Mouse (Mus musculus) kidney, adult 9 months (tissue): ENCODE measurements around the gene Cfap61.

Source experiments
- DNase-seq: peaks from one replicate; pipeline ENCODE4 v3.0.0; 2022

Gene Cfap61

DNA sequence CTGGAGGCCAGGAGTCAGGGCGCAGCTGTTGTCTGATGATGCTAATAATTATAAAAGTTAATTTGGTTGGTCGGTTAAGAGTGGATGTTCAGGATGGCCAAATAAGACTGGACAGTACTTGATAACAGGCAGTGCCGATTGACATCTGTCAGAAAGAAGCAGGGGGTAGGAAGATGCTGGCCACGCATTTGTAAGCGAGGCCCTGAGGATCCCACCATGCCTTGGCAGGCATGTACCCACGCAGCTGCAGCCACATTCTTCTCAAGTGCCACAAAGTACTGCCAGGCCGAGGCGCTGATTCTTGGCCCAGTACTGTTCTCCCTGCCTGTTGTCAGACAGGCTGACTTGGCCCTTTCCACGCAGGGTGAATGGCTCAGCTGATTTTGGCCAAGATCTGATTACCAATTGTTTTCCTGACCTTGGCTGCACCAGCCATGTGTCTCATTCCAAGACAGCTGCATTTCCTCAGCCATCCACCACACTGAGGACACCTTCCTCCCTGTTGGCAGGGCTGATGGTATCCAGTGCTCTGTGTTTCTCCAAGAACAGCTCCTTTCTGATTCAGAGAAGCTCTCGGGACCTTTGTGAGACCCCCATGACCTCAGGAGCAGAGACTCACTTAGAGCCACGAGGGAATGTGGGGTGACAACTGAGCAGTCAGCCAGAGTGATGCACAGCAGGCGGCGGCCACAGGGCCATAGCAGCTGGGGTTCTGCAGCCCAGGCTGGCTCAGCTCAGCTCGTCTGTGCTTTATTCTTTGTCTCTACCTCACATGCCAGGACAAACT, 233.6 kb downstream of the Cfap61 start:
- no peak for DNase-seq

DNA sequence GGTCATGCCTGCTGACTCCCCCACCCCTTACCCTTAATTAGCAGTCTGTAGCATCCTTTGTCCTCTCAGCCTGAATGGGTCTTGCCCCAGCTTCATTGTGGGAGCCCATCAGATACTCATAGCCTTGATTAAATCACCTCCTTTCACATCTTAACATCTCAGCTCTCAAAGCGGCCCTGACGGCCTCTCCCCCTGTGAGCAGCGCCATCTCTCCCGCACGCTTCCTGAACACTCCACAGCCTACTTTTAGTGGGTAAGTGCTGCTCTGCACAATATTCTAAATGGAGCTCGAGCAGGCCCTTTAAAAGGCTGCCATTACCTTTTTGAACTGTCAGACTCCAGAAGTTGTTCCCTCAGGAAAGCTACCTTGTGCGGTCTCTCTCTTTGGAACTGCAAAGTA, 234.9 kb downstream of the Cfap61 start:
- no peak for DNase-seq

GRCm38 (mm10) chr2:146172106-146172505, 237.5 kb downstream of the Cfap61 start:
- no peak for DNase-seq

GRCm38 (mm10) chr2:146174173-146174572, 239.6 kb downstream of the Cfap61 start:
- no peak for DNase-seq

- no peak for DNase-seq
Observed at GRCm38 (mm10) chr2:146178718-146179117, 244.1 kb downstream of the Cfap61 start.

DNA sequence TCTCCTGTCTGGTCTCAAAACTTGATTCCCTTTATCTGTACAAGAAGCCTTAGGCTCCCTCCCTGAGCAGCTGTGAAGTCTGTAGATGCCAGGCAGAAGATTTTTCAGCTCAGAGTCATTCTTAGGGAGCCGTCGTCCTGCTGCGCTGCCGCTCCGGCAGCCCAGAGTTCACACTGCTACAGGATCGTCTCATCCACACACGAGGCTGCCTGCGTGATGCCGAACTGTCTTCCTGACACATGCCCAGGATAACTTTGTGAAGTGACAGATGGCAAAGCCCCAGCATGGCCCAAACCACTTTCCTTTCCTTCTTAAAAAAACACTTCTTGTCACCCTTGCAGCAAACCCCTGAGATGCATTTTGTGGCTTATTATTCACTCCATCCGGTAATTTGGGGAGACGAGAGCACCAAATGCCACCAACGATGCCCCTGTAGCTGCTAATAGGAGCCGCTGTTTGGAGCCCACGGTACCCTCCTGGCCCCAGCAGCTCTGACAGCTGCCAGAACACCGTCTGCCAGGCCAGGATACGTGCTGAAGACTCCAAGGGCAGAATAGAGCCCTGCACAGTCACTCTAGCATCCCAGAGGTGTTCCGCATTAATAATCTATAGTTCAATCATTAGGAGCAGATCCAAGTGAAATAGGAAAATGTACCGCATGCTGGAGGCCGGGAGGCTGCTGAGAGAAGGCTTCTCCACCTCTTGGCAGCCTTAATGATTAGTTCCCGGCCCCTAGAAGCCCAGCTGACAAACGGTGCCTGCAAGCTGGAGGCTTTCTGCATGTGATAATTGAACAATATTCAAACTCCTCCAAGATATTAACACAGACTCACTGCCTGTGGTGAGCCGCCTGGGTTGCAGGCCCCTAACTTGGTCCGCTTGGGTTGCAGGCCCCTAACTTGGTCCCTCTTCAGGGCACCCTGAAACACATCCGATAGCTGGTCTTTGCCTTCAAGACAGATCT, 249.5 kb downstream of the Cfap61 start:
- no peak for DNase-seq

GRCm38 (mm10) chr2:146196126-146196525, 261.5 kb downstream of the Cfap61 start:
- DNase-seq: no peak

GRCm38 (mm10) chr2:146197947-146198346, 263.4 kb downstream of the Cfap61 start:
- DNase-seq: no peak

GRCm38 (mm10) chr2:146210968-146211367, 276.4 kb downstream of the Cfap61 start:
- DNase-seq: no peak

- DNase-seq: peak; percentile 38
Observed at GRCm38 (mm10) chr2:146214715-146215114, 280.1 kb downstream of the Cfap61 start.

GRCm38 (mm10) chr2:146216111-146217064, 281.8 kb downstream of the Cfap61 start:
- DNase-seq: no peak

DNA sequence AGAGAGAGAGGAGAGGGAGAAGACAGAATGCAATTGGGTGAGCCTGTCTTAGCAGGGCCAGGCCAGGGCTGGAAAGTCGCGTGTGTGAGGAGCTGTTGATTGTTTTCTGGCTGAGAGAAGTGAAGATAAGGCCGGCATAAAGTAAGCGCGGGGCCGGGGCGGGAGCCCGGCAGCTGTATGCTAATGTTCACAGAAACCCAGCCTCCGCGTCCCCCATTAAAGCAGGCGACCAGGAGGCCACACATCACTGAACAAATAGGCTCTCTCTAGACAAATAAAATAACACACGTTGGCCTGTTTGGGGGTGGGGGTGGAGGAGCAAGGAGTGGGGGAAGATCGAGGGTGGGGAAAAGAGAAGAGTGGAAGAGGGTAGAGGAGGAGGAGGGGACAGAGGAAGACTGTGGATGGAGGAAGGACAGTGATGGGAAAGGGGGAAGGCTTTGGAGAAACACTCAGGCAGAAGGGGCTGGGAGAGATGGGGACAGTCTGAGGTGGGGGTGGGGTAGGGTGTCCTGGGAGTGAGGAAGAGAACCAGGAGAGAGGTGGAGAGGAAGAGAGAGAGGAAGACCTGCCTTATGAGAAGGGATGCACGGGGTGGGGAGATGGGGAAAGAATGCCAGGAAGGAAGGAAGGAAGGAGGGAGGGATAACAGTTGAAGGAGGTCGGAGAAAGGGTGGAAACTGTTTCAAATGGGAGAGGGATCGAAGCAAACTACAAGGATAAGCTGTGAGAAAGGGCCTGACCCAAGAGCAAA, 282.8 kb downstream of the Cfap61 start:
- DNase-seq: no peak

GRCm38 (mm10) chr2:146218161-146218691, 283.6 kb downstream of the Cfap61 start:
- no peak for DNase-seq

- DNase-seq: no peak
Observed at GRCm38 (mm10) chr2:146218881-146219535, 284.4 kb downstream of the Cfap61 start.

- no peak for DNase-seq
Observed at GRCm38 (mm10) chr2:146219791-146220190, 285.2 kb downstream of the Cfap61 start.

DNA sequence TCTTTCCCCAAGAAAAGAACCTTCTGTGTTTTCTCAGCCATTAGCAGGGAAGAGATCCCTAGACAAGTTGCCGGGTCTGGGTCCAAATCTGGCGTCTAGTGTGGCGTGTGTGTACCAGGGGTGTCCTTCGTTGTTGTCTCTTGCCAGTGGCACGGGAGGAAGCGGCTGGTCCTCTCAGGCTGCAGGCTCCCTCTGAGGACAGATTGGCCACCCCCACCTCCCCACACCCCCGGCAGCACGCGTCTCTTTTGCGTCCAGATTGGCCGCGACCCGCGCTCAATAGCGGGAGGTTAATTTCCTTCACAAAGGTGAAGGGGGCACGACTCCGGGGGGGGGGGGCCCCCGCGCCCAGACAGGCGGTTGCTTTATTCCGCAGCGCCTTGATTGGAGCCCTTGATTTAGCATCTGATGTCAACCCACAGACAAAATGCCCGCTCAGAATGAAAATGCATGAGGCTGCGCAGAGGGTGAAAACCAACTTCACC, 286.0 kb downstream of the Cfap61 start:
- no peak for DNase-seq

DNA sequence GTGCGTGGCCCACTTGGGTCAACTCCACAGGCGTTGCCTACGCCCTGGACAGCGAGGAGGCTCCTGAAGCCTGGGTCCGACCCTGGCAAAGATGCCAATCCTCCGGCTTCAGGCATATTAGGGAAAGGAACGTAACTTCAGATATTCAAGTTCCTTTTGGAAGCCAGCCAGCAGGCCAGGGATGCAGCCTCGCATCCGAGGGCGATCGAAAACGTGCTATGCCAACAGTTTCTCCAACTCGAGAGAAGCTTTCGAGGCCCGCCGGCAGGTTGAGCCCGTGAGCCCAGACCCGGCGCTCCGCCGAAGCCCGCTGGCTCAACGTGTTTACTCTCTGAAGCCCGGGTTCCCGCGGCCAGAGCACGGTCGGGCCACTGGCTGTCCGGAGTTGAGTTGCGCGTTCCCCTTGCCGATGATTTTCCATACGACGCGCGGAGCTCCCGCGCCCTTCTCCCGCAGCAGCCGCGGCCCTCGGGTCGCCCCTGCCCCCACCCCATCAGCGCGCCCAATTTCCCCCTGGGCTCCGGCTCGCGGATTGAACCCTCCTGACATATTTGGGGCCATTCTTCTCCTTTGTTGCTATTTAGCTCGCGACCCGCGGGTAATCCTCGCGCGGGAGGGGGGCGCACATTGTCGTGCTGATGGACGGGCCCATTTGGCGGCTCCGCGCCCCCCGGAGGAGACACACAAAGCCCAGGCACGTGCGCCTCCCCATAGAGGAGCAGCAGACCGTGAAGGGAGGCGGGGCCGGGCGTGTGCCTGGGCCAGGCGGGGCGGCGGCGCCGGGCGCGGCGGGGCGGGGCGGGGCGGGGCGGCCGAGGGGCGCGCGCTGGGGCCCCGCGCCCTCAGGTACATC, 286.7 kb downstream of the Cfap61 start, which contains the start of gene Insm1:
Gene Insm1, plus strand, starts transcription at position 846 of the 853 bp plus-strand sequence.
- peak; percentile 13 for DNase-seq

DNA sequence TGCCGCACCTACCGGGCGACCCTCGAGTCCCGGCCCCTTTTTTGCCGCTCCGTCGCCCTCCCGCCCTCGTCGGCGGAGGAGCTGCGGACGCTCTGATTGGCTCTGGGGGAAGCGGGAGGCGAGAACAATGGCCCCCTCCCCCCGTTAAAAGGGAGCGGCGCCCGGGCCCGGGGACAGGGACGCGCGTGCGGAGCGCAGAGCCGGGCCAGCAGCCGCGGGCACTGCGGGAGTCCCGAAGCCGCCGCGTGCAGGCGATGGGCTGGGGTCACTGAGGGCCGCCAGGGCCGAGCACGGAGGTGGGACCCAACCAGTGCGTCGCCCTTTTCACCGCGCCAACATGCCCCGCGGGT, 287.3 kb downstream of the Cfap61 start:
- DNase-seq: no peak

DNA sequence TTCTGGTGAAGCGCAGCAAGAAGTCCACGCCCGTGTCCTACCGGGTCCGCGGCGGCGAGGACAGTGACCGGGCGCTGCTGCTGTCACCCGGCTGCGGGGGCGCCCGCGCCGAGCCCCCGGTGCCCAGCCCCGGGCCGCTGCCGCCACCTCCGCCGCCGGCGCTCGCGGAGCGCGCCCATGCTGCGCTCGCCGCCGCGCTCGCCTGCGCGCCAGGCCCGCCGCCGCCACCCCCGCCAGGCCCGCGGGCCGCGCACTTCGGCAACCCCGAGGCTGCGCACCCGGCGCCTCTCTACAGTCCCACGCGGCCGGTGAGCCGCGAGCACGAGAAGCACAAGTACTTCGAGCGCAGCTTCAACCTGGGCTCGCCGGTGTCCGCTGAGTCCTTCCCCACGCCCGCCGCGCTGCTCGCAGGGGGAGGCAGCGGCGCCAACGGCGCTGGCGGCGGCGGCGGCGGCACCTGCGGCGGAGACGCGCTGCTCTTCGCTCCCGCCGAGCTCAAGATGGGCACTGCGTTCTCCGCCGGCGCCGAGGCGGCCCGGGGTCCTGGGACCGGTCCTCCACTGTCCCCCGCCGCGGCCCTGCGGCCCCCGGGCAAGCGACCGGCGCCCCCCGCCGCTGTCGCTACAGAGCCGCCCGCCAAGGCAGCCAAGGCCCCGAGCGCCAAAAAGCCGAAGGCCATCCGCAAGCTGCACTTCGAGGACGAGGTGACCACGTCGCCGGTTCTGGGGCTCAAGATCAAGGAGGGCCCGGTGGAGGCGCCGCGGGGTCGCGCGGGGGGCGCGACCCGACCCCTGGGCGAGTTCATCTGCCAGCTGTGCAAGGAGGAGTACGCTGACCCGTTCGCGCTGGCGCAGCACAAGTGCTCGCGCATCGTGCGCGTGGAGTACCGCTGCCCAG, 287.9 kb downstream of the Cfap61 start:
- no peak for DNase-seq
